Comparison of ENCODE assay signal across 37 mouse cellular contexts in genomic region chr7:30463568-30463967, GRCm38 (mm10). TPM values are rescaled to one million over a fixed set of nuclear protein-coding genes. Genes with fewer than 3 reads are reported as not detected.
"Had no signal": no experiment of that assay in that cellular context is flagged by ENCODE, and none has a peak within 500 bp of the region (broad histone marks: within the 10 kb centered on the region; RNA-seq: fewer than 3 reads in every experiment).

No protein-coding gene starts in this region.

- H3K27ac ChIP-seq: gastrocnemius, adult 2 months; heart, embryonic 13.5 days; heart, embryonic 15.5 days; hindbrain, embryonic 13.5 days; hindbrain, embryonic 15.5 days; hindbrain, postnatal 0 days; kidney, embryonic 15.5 days; kidney, postnatal 0 days; layer of hippocampus, adult 2 months; left cerebral cortex, adult 2 months; limb, embryonic 10.5 days; limb, embryonic 12.5 days; liver, embryonic 13.5 days; liver, embryonic 15.5 days had no signal

- H3K9ac ChIP-seq: heart, embryonic 13.5 days; heart, embryonic 15.5 days; hindbrain, embryonic 13.5 days; hindbrain, embryonic 15.5 days; kidney, embryonic 15.5 days; limb, embryonic 12.5 days; liver, embryonic 13.5 days; liver, embryonic 15.5 days; liver, postnatal 0 days had no signal

- H3K4me1 ChIP-seq: liver, embryonic 13.5 days; liver, embryonic 15.5 days had no signal

- H3K4me3 ChIP-seq: gastrocnemius, adult 2 months; heart, embryonic 13.5 days; heart, embryonic 15.5 days; hindbrain, embryonic 13.5 days; hindbrain, embryonic 15.5 days; kidney, embryonic 15.5 days; layer of hippocampus, adult 2 months; left cerebral cortex, adult 2 months; limb, embryonic 10.5 days; limb, embryonic 12.5 days; liver, embryonic 13.5 days; liver, embryonic 15.5 days had no signal

- DNase-seq: gastrocnemius, adult 2 months; gastrocnemius, postnatal 10 days; gastrocnemius, postnatal 25 days; heart, postnatal 14 days; heart, postnatal 36 days; kidney, adult 11 months; kidney, adult 2 months; kidney, adult 9 months; kidney, postnatal 14 days; kidney, postnatal 36 days; liver; liver, embryonic 13.5 days; liver, postnatal 0 days had no signal

- H3K36me3 ChIP-seq: heart, embryonic 13.5 days; heart, embryonic 15.5 days; hindbrain, embryonic 13.5 days; hindbrain, embryonic 15.5 days; kidney, embryonic 15.5 days; limb, embryonic 10.5 days; limb, embryonic 12.5 days; liver, embryonic 13.5 days; liver, embryonic 15.5 days had no signal

- H3K9me3 ChIP-seq: heart, embryonic 13.5 days; heart, embryonic 15.5 days; hindbrain, embryonic 13.5 days; hindbrain, embryonic 15.5 days; kidney, embryonic 15.5 days; limb, embryonic 10.5 days; limb, embryonic 12.5 days; liver, embryonic 13.5 days; liver, embryonic 15.5 days had no signal

- ATAC-seq: hindbrain, postnatal 0 days; intestine, embryonic 16.5 days; liver, postnatal 0 days had no signal

- H3K4me2 ChIP-seq: heart, embryonic 11.5 days; heart, embryonic 13.5 days; heart, embryonic 15.5 days; hindbrain, embryonic 13.5 days; hindbrain, embryonic 15.5 days; kidney, embryonic 15.5 days; limb, embryonic 12.5 days; liver, embryonic 11.5 days; liver, embryonic 13.5 days; liver, embryonic 15.5 days had no signal

RNA-seq across cellular contexts. Expression of gene Nphs1, which starts 5.5 kb away (rescaled TPM):
- total RNA-seq: gastrocnemius, adult 2 months; gastrocnemius, postnatal 10 days; gastrocnemius, postnatal 25 days; gastrocnemius, postnatal 4 days; heart, adult 8-10 months; heart, postnatal 14 days; heart, postnatal 36 days had no signal
- polyA plus RNA-seq: heart, postnatal 0 days; limb, embryonic 10.5 days; limb, embryonic 12.5 days had no signal

RNA-seq across cellular contexts. Expression of gene Kirrel2, which starts 6.1 kb away (rescaled TPM):
- total RNA-seq: gastrocnemius, adult 2 months; gastrocnemius, postnatal 10 days; gastrocnemius, postnatal 25 days; granulocyte monocyte progenitor cell, adult 5-6 weeks; heart, adult 8-10 months; heart, postnatal 14 days; heart, postnatal 36 days; hematopoietic stem cell, adult 5-6 weeks had no signal
- polyA plus RNA-seq: limb, embryonic 10.5 days had no signal

RNA-seq across cellular contexts. Expression of gene Aplp1, which starts 18.2 kb away (rescaled TPM):
- total RNA-seq: granulocyte monocyte progenitor cell, adult 5-6 weeks; hematopoietic stem cell, adult 5-6 weeks had no signal

RNA-seq across cellular contexts. Expression of gene Prodh2, which starts 29.9 kb away (rescaled TPM):
- total RNA-seq: gastrocnemius, adult 2 months; gastrocnemius, postnatal 10 days; gastrocnemius, postnatal 25 days; heart, adult 8-10 months; heart, postnatal 14 days; heart, postnatal 36 days; hematopoietic stem cell, adult 5-6 weeks; hindbrain, postnatal 0 days; layer of hippocampus, adult 2 months; layer of hippocampus, postnatal 25 days; left cerebral cortex, adult 2 months; left cerebral cortex, postnatal 14 days; left cerebral cortex, postnatal 36 days had no signal
- polyA plus RNA-seq: heart, postnatal 0 days; hindbrain, embryonic 11.5 days; hindbrain, embryonic 13.5 days; limb, embryonic 10.5 days; limb, embryonic 12.5 days had no signal
